Mouse (Mus musculus) hindbrain, embryonic 16.5 days (tissue): ENCODE measurements around the gene Dapl1. TPM values are rescaled to one million over a fixed set of nuclear protein-coding genes. Genes with fewer than 3 reads are reported as not detected.
A peak's percentile ranks its signal among the peaks of the same experiment; 100 is the strongest.

ENCODE experiments used
- ATAC-seq: fragments of 200-750 bp; cut with Nextera tagmentation; 2 replicates; pipeline ENCODE4 v1.8.0; 2017; ENCODE audit warnings: moderate TSS enrichment, moderate library complexity
- H3K27ac ChIP-seq: fragments of 300-500 bp; sonication (generic); 2 replicates; pipeline ENCODE4 v1.5.1; 2014; ENCODE audit warnings: low read depth, mild to moderate bottlenecking, control low read depth, low read length, moderate library complexity
- H3K27me3 ChIP-seq: fragments of 300-500 bp; sonication (generic); replicated peaks from 2 replicates; pipeline ENCODE4 v1.6.1; 2014; ENCODE audit warnings: low read length; ENCODE audit not compliant: control insufficient read depth, insufficient read depth
- H3K36me3 ChIP-seq: fragments of 300-500 bp; sonication (generic); 2 replicates; pipeline ENCODE4 v1.6.1; 2014; ENCODE audit warnings: mild to moderate bottlenecking, low read length, moderate library complexity, mixed read lengths; ENCODE audit not compliant: control insufficient read depth, insufficient read depth
- H3K4me1 ChIP-seq: fragments of 300-500 bp; sonication (generic); 2 replicates; pipeline ENCODE4 v1.6.1; 2014; ENCODE audit warnings: low read depth, low read length; ENCODE audit not compliant: control insufficient read depth, insufficient read depth
- H3K4me2 ChIP-seq: fragments of 300-500 bp; sonication (generic); 2 replicates; pipeline ENCODE4 v1.6.1; 2014; ENCODE audit warnings: mild to moderate bottlenecking, low read length, control low read depth, moderate library complexity
- H3K4me3 ChIP-seq: fragments of 300-500 bp; sonication (generic); 2 replicates; pipeline ENCODE4 v1.5.1; 2014; ENCODE audit warnings: mild to moderate bottlenecking, low read length, control low read depth, moderate library complexity
- H3K9ac ChIP-seq: fragments of 300-500 bp; sonication (generic); 2 replicates; pipeline ENCODE4 v1.6.1; 2014; ENCODE audit warnings: low read depth, mild to moderate bottlenecking, control low read depth, low read length, moderate library complexity
- H3K9me3 ChIP-seq: fragments of 300-500 bp; sonication (generic); 2 replicates; pipeline ENCODE4 v1.6.1; 2014; ENCODE audit warnings: mild to moderate bottlenecking, low read length, moderate library complexity; ENCODE audit not compliant: control insufficient read depth
- WGBS: fragments of 180-500 bp; shearing (Covaris S2); extraction: QIAGEN DNeasy Blood & Tissue Kit; methylation state at CpG from one replicate; pipeline ENCODE4 v1.1.7; 2014; 5-methylcytosine and 5-hydroxymethylcytosine counted together
- polyA plus RNA-seq: library from polyadenylated mRNA; unstranded; fragments of >200 nt; fragmentation: Nextera tagmentation; extraction: Ambion mirVana; gene quantifications from 2 replicates; pipeline ENCODE4 v1.2.1, GENCODE M21; 2015

Dapl1 gene
- polyA plus RNA-seq, 1 experiment from 2014 or later, result 2.2 TPM

- no peak for ATAC-seq
- Histone ChIP-seq H3K4me3 (no peak overlapping the region), H3K4me2 (no peak overlapping the region), H3K36me3 (no peaks in the 10 kb centered on the region), H3K9ac (no peak overlapping the region), H3K27me3 (no peaks in the 10 kb centered on the region), H3K9me3 (no peaks in the 10 kb centered on the region), H3K4me1 (no peaks in the 10 kb centered on the region), H3K27ac (no peak overlapping the region)
- 85% methylated on average over 3 of the region's 3 CpGs for WGBS
Measured at GRCm38 (mm10) chr2:59448516-59448915, 35.9 kb upstream of the Dapl1 start.

GRCm38 (mm10) chr2:59448921-59449320 is 35.5 kb upstream of the Dapl1 start:
- Histone ChIP-seq H3K9me3 (no peaks in the 10 kb centered on the region), H3K27ac (no peak overlapping the region), H3K4me3 (no peak overlapping the region), H3K27me3 (no peaks in the 10 kb centered on the region), H3K36me3 (no peaks in the 10 kb centered on the region), H3K9ac (no peak overlapping the region), H3K4me1 (no peaks in the 10 kb centered on the region), H3K4me2 (no peak overlapping the region)
- no peak for ATAC-seq
- 78% methylated on average over 4 of the region's 4 CpGs for WGBS

GRCm38 (mm10) chr2:59451675-59452074 is 32.8 kb upstream of the Dapl1 start:
- H3K9ac ChIP-seq, result no peak overlapping the region
- H3K4me3 ChIP-seq, result no peak overlapping the region
- no peak for ATAC-seq
- no peak overlapping the region for H3K27ac ChIP-seq
- WGBS, result 84% methylated on average over 2 of the region's 2 CpGs
- no peaks in the 10 kb centered on the region for H3K27me3 ChIP-seq
- H3K4me1 ChIP-seq, result no peaks in the 10 kb centered on the region
- no peaks in the 10 kb centered on the region for H3K9me3 ChIP-seq
- H3K4me2 ChIP-seq, result no peak overlapping the region
- H3K36me3 ChIP-seq, result no peaks in the 10 kb centered on the region

GRCm38 (mm10) chr2:59452102-59452501 is 32.4 kb upstream of the Dapl1 start:
- Histone ChIP-seq H3K4me1 (no peaks in the 10 kb centered on the region), H3K9ac (no peak overlapping the region), H3K4me2 (no peak overlapping the region), H3K27ac (no peak overlapping the region), H3K36me3 (no peaks in the 10 kb centered on the region), H3K27me3 (no peaks in the 10 kb centered on the region), H3K9me3 (no peaks in the 10 kb centered on the region), H3K4me3 (no peak overlapping the region)
- ATAC-seq, result no peak
- WGBS, result 57% methylated on average over 3 of the region's 3 CpGs

- Histone ChIP-seq H3K27me3 (no peaks in the 10 kb centered on the region), H3K4me1 (no peaks in the 10 kb centered on the region), H3K4me3 (no peak overlapping the region), H3K4me2 (no peak overlapping the region), H3K36me3 (no peaks in the 10 kb centered on the region), H3K27ac (no peak overlapping the region), H3K9ac (no peak overlapping the region), H3K9me3 (no peaks in the 10 kb centered on the region)
- WGBS, result 91% methylated on average over 6 of the region's 6 CpGs
- no peak for ATAC-seq
Measured at GRCm38 (mm10) chr2:59462086-59462485, 22.4 kb upstream of the Dapl1 start.

GRCm38 (mm10) chr2:59463428-59464182 is 20.8 kb upstream of the Dapl1 start:
- ATAC-seq, result peak; percentile 87
- H3K9ac ChIP-seq, result no peak overlapping the region
- no peak overlapping the region for H3K27ac ChIP-seq
- H3K9me3 ChIP-seq, result no peaks in the 10 kb centered on the region
- no peaks in the 10 kb centered on the region for H3K36me3 ChIP-seq
- WGBS, result 53% methylated on average over 12 of the region's 12 CpGs
- H3K4me3 ChIP-seq, result no peak overlapping the region
- no peaks in the 10 kb centered on the region for H3K4me1 ChIP-seq
- no peaks in the 10 kb centered on the region for H3K27me3 ChIP-seq
- no peak overlapping the region for H3K4me2 ChIP-seq

GRCm38 (mm10) chr2:59465671-59466070 is 18.8 kb upstream of the Dapl1 start:
- H3K4me2 ChIP-seq, result no peak overlapping the region
- no peak overlapping the region for H3K4me3 ChIP-seq
- no peaks in the 10 kb centered on the region; the same call in 1 of the 2 replicates for H3K4me1 ChIP-seq
- WGBS, result 41% methylated on average over 5 of the region's 5 CpGs
- no peaks in the 10 kb centered on the region for H3K9me3 ChIP-seq
- no peak overlapping the region for H3K27ac ChIP-seq
- H3K9ac ChIP-seq, result no peak overlapping the region
- no peak for ATAC-seq
- H3K36me3 ChIP-seq, result no peaks in the 10 kb centered on the region
- H3K27me3 ChIP-seq, result no peaks in the 10 kb centered on the region

GRCm38 (mm10) chr2:59466358-59466757 is 18.1 kb upstream of the Dapl1 start:
- WGBS, result 84% methylated on average over 5 of the region's 5 CpGs
- no peaks in the 10 kb centered on the region for H3K27me3 ChIP-seq

GRCm38 (mm10) chr2:59467085-59467484 is 17.4 kb upstream of the Dapl1 start:
- Histone ChIP-seq H3K27me3 (no peaks in the 10 kb centered on the region), H3K27ac (no peak overlapping the region), H3K9me3 (no peaks in the 10 kb centered on the region), H3K4me1 (no peaks in the 10 kb centered on the region; the same call in 1 of the 2 replicates), H3K4me2 (no peak overlapping the region), H3K4me3 (no peak overlapping the region), H3K9ac (no peak overlapping the region), H3K36me3 (no peaks in the 10 kb centered on the region)
- ATAC-seq, result no peak
- WGBS, result 53% methylated on average over 4 of the region's 4 CpGs

More at GRCm38 (mm10) chr2:59466358-59466757, 18.1 kb upstream of the Dapl1 start:
- H3K4me1 ChIP-seq, result no peaks in the 10 kb centered on the region; the same call in 1 of the 2 replicates
- ATAC-seq, result no peak
- H3K9me3 ChIP-seq, result no peaks in the 10 kb centered on the region
- no peak overlapping the region for H3K4me3 ChIP-seq
- no peak overlapping the region for H3K4me2 ChIP-seq
- H3K9ac ChIP-seq, result no peak overlapping the region
- no peaks in the 10 kb centered on the region for H3K36me3 ChIP-seq
- no peak overlapping the region for H3K27ac ChIP-seq
